Mouse (Mus musculus) C2C12 (cell line): ENCODE results near the gene Plin2.

ENCODE experiments used
- CTCF ChIP-seq: IDR thresholded peaks from one replicate; pipeline ENCODE4 v1.5.1; 2011; ENCODE audit not compliant: control insufficient read depth, insufficient read depth, insufficient read length
- MAX ChIP-seq: IDR thresholded peaks from one replicate; pipeline ENCODE4 v1.6.1; 2011; ENCODE audit warnings: mild to moderate bottlenecking, control low read depth
- MYOD1 ChIP-seq: IDR thresholded peaks from one replicate; pipeline ENCODE4 v1.6.1; 2011; ENCODE audit warnings: low read depth; ENCODE audit not compliant: control insufficient read depth, insufficient read length
- MYOG ChIP-seq: IDR thresholded peaks from one replicate; pipeline ENCODE4 v1.6.1; 2011; ENCODE audit not compliant: control insufficient read depth, insufficient read length; ENCODE audit errors: extremely low read depth

GRCm38 (mm10) chr4:86670582-86671306 is 884 bp upstream of the Plin2 start:
- TF ChIP-seq CTCF = no peak
- no peak for TF ChIP-seq MAX
- no peak for TF ChIP-seq MYOD1
- TF ChIP-seq MYOG = no peak
